Mouse (Mus musculus) cerebellum, postnatal 36 days (tissue): ENCODE results near the gene Cadm2.
A peak's percentile ranks its signal among the peaks of the same experiment; 100 is the strongest.

Experiments used
- DNase-seq, 2 experiments: peaks; one replicate each; pipeline ENCODE4 v3.0.0; 2021 to 2022; ENCODE audit warnings: mixed read lengths in 2 of 2

Gene Cadm2

DNA sequence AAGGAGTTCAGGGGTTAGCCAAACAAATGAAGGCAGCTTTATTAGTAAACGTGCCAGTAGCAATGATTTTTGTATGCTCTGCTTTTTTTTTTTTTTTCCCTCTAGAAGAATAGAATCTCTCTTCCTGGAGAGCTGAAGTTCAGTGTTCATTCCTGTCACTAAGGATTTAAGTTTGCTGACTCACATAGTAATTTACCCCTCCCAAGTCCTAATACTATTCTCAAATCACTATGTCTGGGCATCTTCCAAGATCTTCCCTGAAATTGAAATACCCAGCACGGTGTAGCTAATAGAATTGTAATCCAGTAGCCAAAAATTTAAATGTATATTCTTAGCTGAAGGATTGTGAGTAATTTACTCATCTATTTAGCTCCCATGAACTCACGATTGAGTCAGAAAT, 914.2 kb downstream of the Cadm2 start:
- DNase-seq: no peak

GRCm38 (mm10) chr16:66694783-66695182, 925.9 kb downstream of the Cadm2 start:
- DNase-seq: no peak

DNA sequence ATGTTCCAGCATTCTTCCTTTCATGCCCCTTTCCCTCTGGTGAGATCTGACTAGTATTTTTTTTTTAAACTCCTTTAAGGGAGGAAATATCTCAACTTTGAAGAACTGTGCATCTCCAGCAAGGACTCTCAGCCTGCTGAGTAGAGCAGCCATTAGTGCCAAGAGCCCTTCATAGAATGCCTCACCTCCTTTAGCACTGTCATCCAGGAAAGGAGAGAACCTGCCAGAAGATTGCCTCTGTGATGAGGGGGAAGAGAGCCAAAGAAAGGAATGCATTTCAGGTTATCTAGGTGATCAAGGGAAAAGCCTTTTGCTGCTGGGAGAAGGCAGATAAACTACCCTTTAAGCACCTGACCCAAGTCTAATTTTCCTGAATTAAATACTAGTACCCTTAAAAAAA, 943.5 kb downstream of the Cadm2 start:
- DNase-seq: no peak

GRCm38 (mm10) chr16:66651013-66651362, 969.7 kb downstream of the Cadm2 start:
- peak; percentile 65 to 66 for DNase-seq

DNA sequence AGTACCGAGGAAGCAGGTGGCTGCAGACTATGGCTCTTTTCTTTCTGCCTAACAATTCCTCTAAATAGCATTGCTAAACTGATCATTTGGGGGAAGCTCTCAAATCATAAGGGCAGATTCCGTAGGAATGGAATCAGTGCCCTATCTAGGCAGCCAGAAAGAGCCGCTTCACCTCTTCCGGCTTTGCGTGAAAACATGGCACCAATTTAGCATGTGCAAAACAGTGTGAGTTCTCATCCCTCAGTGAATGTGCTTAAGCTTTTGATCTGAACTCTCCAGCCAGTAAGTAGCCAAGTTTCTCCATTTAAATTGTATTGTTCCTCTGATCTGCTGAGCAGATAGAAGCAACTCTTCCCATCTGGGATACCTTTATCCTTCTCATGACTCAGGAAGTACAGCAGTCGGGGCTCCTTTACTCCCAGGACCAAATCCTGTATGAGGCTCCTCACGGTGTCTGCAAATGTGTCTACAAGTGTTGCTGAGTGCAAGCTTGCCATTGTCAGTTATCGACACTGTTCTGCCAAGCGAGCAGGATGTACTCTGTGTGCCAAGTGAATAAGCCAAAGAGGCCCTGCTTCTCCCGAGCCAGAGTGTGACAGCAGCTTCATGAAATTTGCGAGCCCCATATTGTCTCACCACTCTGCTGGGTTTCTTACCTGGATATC, 970.2 kb downstream of the Cadm2 start:
- peak; percentile 64 to 76 for DNase-seq

- no peak for DNase-seq
Observed at GRCm38 (mm10) chr16:66647798-66648197, 972.9 kb downstream of the Cadm2 start.

- no peak for DNase-seq
Observed at GRCm38 (mm10) chr16:66643606-66644005, 977.1 kb downstream of the Cadm2 start.

DNA sequence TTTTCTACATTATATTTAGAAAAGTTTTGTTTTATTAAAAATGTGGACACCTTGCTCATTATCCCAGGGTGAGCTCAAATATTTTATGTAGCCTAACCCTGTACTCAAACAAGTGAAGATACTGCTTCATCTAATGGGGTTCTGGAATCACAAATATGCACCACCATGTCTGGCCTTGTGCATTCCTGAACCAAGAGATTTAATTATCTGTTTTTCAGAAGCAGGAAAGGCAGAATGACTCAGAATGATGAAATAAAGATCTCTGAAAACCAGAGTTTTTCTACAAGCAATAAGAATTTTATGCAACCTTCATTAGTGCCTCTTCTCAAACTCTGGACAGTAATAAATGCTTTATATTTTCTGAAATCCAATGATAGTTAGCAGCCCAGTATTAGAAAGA, 993.2 kb downstream of the Cadm2 start:
- DNase-seq: no peak

DNA sequence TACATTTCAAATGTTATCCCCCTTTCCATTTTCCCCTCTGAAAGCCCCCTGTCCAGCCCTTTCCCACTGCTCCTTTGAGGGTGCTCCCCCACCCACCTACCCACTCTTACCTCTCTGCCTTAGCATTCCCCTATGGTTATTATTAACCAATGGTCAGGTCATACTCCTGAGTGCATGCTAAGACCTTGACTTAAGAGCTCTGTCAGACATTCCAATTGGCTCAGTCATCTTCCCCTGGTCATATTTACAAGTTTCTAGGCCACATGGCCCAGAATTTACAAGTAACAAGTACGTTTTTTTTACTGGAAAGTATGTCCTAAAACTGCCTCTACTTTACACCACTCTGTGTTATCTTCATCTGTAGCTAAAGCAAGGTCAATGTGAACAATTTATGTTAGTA, 998.3 kb downstream of the Cadm2 start:
- DNase-seq: no peak

- DNase-seq: no peak
Observed at GRCm38 (mm10) chr16:66612624-66613023, 1008.1 kb downstream of the Cadm2 start.
